Mouse (Mus musculus) embryonic fibroblast, embryonic 13.5 days (primary cell): ENCODE measurements at regions not wholly inside any gene's neighbourhood (a gene's known extent, or its start where the extent isn't known, plus 50 kb on each side); places are given as distances from the start of the nearest gene placed in this dataset.

Source experiments
- CTCF ChIP-seq: IDR thresholded peaks from 2 replicates; pipeline ENCODE4 v1.5.1; 2011; ENCODE audit warnings: mild to moderate bottlenecking, control low read depth, low read length, moderate library complexity, borderline replicate concordance; ENCODE audit not compliant: insufficient read depth
- POLR2A ChIP-seq: IDR thresholded peaks from 2 replicates; pipeline ENCODE4 v1.6.1; 2011; ENCODE audit warnings: low read depth, mild to moderate bottlenecking, control low read depth, low read length, moderate library complexity

- no peak for TF ChIP-seq CTCF
- no peak for TF ChIP-seq POLR2A
These were observed 363.8 kb upstream of the Nr5a2 start for GRCm38 (mm10) chr1:137323884-137324594.
